Mouse (Mus musculus) ES-E14 (cell line): ENCODE data around the gene Zfp639.

Source experiments
- CHD2 ChIP-seq: IDR thresholded peaks from 2 replicates; pipeline ENCODE4 v1.6.1; 2014; ENCODE audit warnings: mild to moderate bottlenecking, low read depth, low read length, inconsistent platforms
- MAFK ChIP-seq: IDR thresholded peaks from 2 replicates; pipeline ENCODE4 v1.6.1; 2014; ENCODE audit warnings: mild to moderate bottlenecking, low read depth, low read length, inconsistent platforms; ENCODE audit not compliant: insufficient read depth

DNA sequence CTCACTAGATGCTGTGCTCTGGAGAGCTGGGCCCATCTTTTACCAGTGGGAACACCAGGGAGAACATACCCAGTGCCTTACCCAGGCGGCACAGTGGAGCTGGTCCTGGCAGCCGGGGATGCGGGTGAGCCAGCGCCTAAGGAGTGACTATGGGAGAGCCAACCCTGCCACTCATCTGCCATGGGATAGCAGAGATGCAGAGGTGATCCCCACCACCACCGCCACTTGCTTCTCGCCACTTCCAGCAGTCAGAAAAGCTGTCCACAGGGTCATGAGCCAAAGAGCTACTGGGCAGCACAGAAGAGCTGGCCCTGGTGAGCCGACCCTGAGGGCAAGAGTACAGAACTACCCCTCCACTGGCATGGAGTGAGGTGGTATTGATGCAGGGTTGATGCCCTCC, 30.1 kb upstream of the Zfp639 start:
- no peak for TF ChIP-seq MAFK
- no peak for TF ChIP-seq CHD2
